ENCODE assay signal across 7 mouse cellular contexts in genomic region chr11:21996661-21997560, GRCm38 (mm10). TPM values are rescaled to one million over a fixed set of nuclear protein-coding genes. Genes with fewer than 3 reads are reported as not detected.
DNase-seq lines count a peak whose midpoint lies in the region; ATAC-seq and TF ChIP-seq lines count a peak whose summit lies in the region.

No protein-coding gene starts in this region.

- WGBS in embryonic facial prominence, embryonic 11.5 days: 1% methylated on average over 63 of the region's 63 CpGs
- WGBS in heart, postnatal 0 days: 2% methylated on average over 62 of the region's 63 CpGs
- 2% methylated on average over 63 of the region's 63 CpGs for WGBS in midbrain, embryonic 14.5 days

- peak overlapping the region; percentile 56 for H3K4me2 ChIP-seq in embryonic facial prominence, embryonic 11.5 days (ENCODE audit: low read depth, low read length)
- peak overlapping the region; percentile 46 for H3K4me2 ChIP-seq in heart, postnatal 0 days (ENCODE audit: low read depth, low read length)
- peak overlapping the region; percentile 74 for H3K4me2 ChIP-seq in midbrain, embryonic 14.5 days (ENCODE audit: low read length)

- TF ChIP-seq CTCF in heart, postnatal 0 days (IDR thresholded peaks at IDR 0.05; ENCODE audit: low read depth): no peak

- H3K9ac ChIP-seq in embryonic facial prominence, embryonic 11.5 days (replicated peaks; ENCODE audit: low read length): peak overlapping the region; percentile 4
- no peak overlapping the region for H3K9ac ChIP-seq in heart, postnatal 0 days (replicated peaks; ENCODE audit: low read depth, low read length)
- H3K9ac ChIP-seq in midbrain, embryonic 14.5 days (replicated peaks; ENCODE audit: low read length): peak overlapping the region; percentile 57

- DNase-seq in embryonic facial prominence, embryonic 11.5 days (ENCODE audit: low spot score): peak; percentile 46
- no peak for DNase-seq in heart, postnatal 0 days (ENCODE audit: low spot score)
- peak; percentile 43 to 60 for DNase-seq in kidney, postnatal 4 days
- DNase-seq in midbrain, embryonic 14.5 days: peak; percentile 78
- DNase-seq in c-Kit-positive CD71-positive TER-119-positive erythroid progenitor cells, embryonic 14.5 days (ENCODE audit: low spot score): no peak

- peak overlapping the region; percentile 65 for H3K4me3 ChIP-seq in megakaryocyte, embryonic 14.5 days (replicated peaks)
- peak overlapping the region; percentile 32 for H3K4me3 ChIP-seq in embryonic facial prominence, embryonic 11.5 days (ENCODE audit: low read depth, low read length)
- H3K4me3 ChIP-seq in heart, postnatal 0 days (ENCODE audit: low read depth, low read length): peak overlapping the region; percentile 24
- peak overlapping the region; percentile 57 for H3K4me3 ChIP-seq in midbrain, embryonic 14.5 days (replicated peaks; ENCODE audit: low read depth, low read length)

- TF ChIP-seq EP300 in heart, postnatal 0 days (IDR thresholded peaks at IDR 0.05; ENCODE audit: low read depth): no peak

- ATAC-seq in megakaryocyte, adult 5-6 weeks (ENCODE audit: poor library complexity, severe bottlenecking): no peak
- ATAC-seq in embryonic facial prominence, embryonic 11.5 days (replicated peaks; ENCODE audit: insufficient number of reproducible peaks, low FRiP score, low TSS enrichment, low read depth): peak; percentile 40
- ATAC-seq in heart, postnatal 0 days (ENCODE audit: insufficient read depth, low read depth): no peak
- peak; percentile 29 for ATAC-seq in midbrain, embryonic 14.5 days (ENCODE audit: low FRiP score, low TSS enrichment)

- H3K4me1 ChIP-seq in megakaryocyte, embryonic 14.5 days: peaks cover 77% of the 10 kb centered on the region
- peaks cover 8% of the 10 kb centered on the region for H3K4me1 ChIP-seq in embryonic facial prominence, embryonic 11.5 days (ENCODE audit: control insufficient read depth, insufficient read depth, low read length)
- 0 out of 2 replicates have a peak, but pooled peaks cover under 1% of the 10 kb centered on the region for H3K4me1 ChIP-seq in heart, postnatal 0 days (ENCODE audit: control insufficient read depth, insufficient read depth)
- H3K4me1 ChIP-seq in midbrain, embryonic 14.5 days (ENCODE audit: control insufficient read depth, insufficient read depth, low read length): peaks cover 26% of the 10 kb centered on the region; the same call in 1 of the 2 replicates

- peaks cover 96% of the 10 kb centered on the region for H3K27me3 ChIP-seq in megakaryocyte, embryonic 14.5 days (replicated peaks)
- H3K27me3 ChIP-seq in embryonic facial prominence, embryonic 11.5 days (ENCODE audit: control insufficient read depth, insufficient read depth, low read length): peaks cover 69% of the 10 kb centered on the region
- H3K27me3 ChIP-seq in heart, postnatal 0 days (ENCODE audit: control insufficient read depth, insufficient read depth, low read length): peaks cover 99% of the 10 kb centered on the region
- H3K27me3 ChIP-seq in midbrain, embryonic 14.5 days (ENCODE audit: control insufficient read depth, insufficient read depth, low read length): peaks cover 29% of the 10 kb centered on the region

- peaks cover 18% of the 10 kb centered on the region for H3K9me3 ChIP-seq in megakaryocyte, embryonic 14.5 days
- H3K9me3 ChIP-seq in embryonic facial prominence, embryonic 11.5 days (replicated peaks; ENCODE audit: control insufficient read depth, low read length): no peaks in the 10 kb centered on the region
- H3K9me3 ChIP-seq in heart, postnatal 0 days (replicated peaks; ENCODE audit: control insufficient read depth, low read length): peaks cover 6% of the 10 kb centered on the region; the same call in 1 of the 2 replicates
- H3K9me3 ChIP-seq in midbrain, embryonic 14.5 days (ENCODE audit: control insufficient read depth, low read length): no peaks in the 10 kb centered on the region

- H3K36me3 ChIP-seq in megakaryocyte, embryonic 14.5 days (replicated peaks; ENCODE audit: low read length): no peaks in the 10 kb centered on the region
- no peaks in the 10 kb centered on the region for H3K36me3 ChIP-seq in embryonic facial prominence, embryonic 11.5 days (replicated peaks; ENCODE audit: control insufficient read depth, insufficient read depth, low read depth, low read length)
- no peaks in the 10 kb centered on the region for H3K36me3 ChIP-seq in heart, postnatal 0 days (replicated peaks; ENCODE audit: control insufficient read depth, insufficient read depth, low read length)
- H3K36me3 ChIP-seq in midbrain, embryonic 14.5 days (ENCODE audit: control insufficient read depth, insufficient read depth, low read length): no peaks in the 10 kb centered on the region

- no peak overlapping the region for H3K27ac ChIP-seq in embryonic facial prominence, embryonic 11.5 days (replicated peaks; ENCODE audit: low read depth, low read length)
- H3K27ac ChIP-seq in heart, postnatal 0 days (ENCODE audit: low read depth): no peak overlapping the region
- peak overlapping the region; percentile 76 for H3K27ac ChIP-seq in midbrain, embryonic 14.5 days (replicated peaks; ENCODE audit: low read depth, low read length)

RNA-seq across cellular contexts. Expression of gene Otx1, which starts 5.8 kb away (rescaled TPM):
- not detected in 2 replicates for polyA plus RNA-seq in megakaryocyte, embryonic 14.5 days (2012; ENCODE audit: insufficient read depth, low replicate concordance)
- total RNA-seq in megakaryocyte, adult 5-6 weeks (2015): not detected in 2 replicates
- total RNA-seq in megakaryocyte, adult 5-6 weeks (2017): not detected in 2 replicates
- 5.9 and 9.4 TPM in 2 replicates for polyA plus RNA-seq in embryonic facial prominence, embryonic 11.5 days (2014; fragmentation: Nextera tagmentation; extraction: Ambion mirVana)
- not detected in 2 replicates for total RNA-seq in heart, postnatal 0 days (2014; rRNA removed; ENCODE audit: low replicate concordance)
- polyA plus RNA-seq in heart, postnatal 0 days (2015; fragmentation: Nextera tagmentation; extraction: Ambion mirVana): 0.04 and 0.05 TPM in 2 replicates
- 9.9 and 15.2 TPM in 2 replicates for polyA plus RNA-seq in midbrain, embryonic 14.5 days (2014; fragmentation: Nextera tagmentation; extraction: Ambion mirVana)

Comparison
In these comparisons a context has a peak if more than half of its experiments do, and no peak if none do; other contexts are left out.
1. ATAC-seq: peak in embryonic facial prominence, embryonic 11.5 days (single experiment) and midbrain, embryonic 14.5 days (single experiment); none in megakaryocyte, adult 5-6 weeks (single experiment) and heart, postnatal 0 days (single experiment).
2. DNase-seq: peak in embryonic facial prominence, embryonic 11.5 days (single experiment), kidney, postnatal 4 days (2 of 2) and midbrain, embryonic 14.5 days (single experiment); none in heart, postnatal 0 days (single experiment) and c-Kit-positive CD71-positive TER-119-positive erythroid progenitor cells, embryonic 14.5 days (single experiment).
3. Peak in every context shown above with its lines, with median percentiles within 50 percentile points of each other: H3K4me3 ChIP-seq and H3K4me2 ChIP-seq.